Mouse (Mus musculus) CD4-positive, CD25-positive, alpha-beta regulatory T cell, adult 2 months (primary cell): ENCODE measurements at regions not wholly inside any gene's neighbourhood (a gene's known extent, or its start where the extent isn't known, plus 50 kb on each side); places are given as distances from the start of the nearest gene placed in this dataset.

Source experiments
- DNase-seq: peaks from one replicate; pipeline ENCODE4 v3.0.0-alpha.2; 2012; ENCODE audit warnings: low read depth, low spot score

GRCm38 (mm10) chr15:36945309-36945708 is 62.3 kb downstream of the Zfp706 start:
- DNase-seq: no peak

GRCm38 (mm10) chr15:36944556-36945171 is 62.9 kb downstream of the Zfp706 start:
- DNase-seq: no peak

DNA sequence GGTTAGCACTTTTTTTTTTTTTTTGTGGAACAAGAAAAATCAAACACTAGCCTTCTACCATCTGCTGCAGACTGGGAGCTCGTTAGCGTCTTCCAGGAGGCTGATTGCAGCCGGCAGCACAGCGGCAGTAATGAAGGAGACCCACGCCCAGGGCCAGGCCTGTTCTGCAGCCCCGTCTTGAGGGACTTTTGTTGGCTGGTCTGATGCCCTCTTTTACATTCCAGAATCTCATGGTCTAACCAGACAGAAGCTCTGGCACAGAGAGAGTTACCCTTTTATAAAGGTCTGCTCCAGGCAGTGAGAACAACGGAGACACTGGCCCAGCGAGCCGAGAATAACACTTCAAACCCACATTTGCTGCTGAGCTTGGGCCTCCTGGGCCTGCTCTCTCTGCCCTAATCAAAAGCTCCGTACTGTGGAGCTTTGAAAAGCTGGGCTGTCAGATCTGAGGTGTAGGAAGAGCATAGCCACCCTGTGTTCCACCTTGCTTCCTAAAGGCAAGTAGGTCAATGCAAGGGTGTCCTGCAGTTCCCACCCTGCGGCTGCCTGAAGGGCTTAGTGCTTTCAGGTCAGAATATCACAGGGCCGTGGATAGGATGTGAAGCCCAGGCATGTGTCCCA is 64.0 kb downstream of the Zfp706 start:
- DNase-seq: no peak

DNA sequence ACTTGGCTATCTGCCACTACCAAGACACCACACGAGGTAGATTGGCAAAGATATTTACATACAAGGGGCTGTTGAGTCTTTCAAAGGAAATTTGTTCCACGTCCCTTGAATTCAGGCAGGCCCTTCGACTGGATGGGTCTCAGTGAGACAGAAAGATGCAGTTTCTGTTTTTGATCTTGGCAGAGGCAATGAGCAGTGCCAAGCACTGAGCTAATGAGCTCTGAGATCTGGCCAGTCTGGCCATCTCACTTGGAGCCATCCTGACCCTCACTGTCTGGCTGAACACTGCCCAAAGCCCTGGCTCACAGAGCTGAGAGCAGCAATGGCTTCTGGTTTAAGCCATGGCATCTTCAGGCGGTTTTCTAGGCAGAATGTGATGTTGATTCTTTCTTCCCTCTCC is 65.3 kb downstream of the Zfp706 start:
- no peak for DNase-seq

GRCm38 (mm10) chr15:36941741-36942140 is 65.8 kb downstream of the Zfp706 start:
- no peak for DNase-seq

GRCm38 (mm10) chr15:36939608-36940007 is 68.0 kb downstream of the Zfp706 start:
- DNase-seq: no peak

- no peak for DNase-seq
These were observed 68.4 kb downstream of the Zfp706 start for GRCm38 (mm10) chr15:36939153-36939552.

DNA sequence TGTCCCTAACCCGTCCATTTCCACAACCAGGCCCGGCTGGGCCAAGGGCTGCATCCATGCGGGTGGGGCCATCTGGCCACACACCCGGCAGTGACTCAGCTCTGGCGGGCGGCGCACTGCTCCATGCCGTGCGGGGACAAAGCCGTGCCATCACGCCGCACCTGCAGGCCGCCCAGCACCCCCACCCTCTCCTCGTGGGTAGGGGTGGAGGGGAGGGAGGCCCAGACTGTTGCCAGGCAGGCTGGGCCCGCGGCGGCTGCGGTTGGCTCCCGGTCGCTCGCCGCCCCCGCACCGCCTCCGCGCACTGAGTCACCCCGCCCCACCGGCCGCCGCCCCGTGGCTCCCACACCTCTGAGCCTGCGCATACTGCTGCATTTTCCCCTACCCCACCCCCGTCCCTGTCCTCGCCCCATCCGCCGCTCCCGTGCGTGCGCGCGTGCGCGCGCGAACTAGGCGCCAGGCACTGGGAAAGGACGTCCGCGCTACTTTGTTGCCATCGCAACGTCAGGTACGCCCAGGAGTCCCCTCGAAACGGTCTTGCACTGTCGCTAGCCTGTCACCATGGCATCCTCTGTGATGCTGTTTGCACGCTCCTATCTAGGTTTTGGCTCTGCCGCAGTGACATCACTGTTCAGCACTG is 68.9 kb downstream of the Zfp706 start:
- peak; percentile 96 for DNase-seq

DNA sequence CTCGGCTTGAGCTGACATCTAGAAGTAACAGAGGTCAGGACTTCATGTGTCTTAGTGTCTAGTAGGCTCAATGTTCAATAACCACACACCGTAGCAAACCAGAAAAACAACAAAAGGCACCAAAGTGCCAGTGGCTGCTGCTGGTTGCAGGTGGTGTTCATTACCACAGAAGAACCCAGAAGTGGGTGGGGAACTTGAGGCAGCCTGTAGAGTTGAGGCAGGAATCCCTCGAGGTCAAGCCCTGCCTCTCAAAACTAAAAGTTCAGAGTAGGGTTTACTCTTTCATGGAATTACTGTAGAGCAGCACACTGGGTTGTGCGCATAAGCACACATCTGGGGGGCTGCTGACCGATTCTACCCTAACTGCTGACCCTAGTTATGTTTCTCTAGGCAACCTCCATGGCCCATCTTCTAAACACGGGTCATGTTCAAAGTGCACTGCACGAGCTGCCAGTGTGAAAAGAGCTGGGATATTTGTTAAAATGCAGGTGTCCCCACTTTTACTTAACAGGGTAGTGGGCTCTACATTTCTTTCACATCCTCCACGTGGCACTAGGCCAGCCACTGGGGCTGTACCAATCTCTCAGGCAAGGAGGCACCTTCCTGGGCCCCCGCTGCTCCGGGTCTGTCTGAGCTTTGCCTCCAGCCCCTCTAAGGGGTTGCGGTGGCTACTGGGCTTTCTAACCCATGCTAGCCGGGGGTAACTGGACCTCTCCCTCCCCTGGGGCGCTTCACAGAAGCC is 69.6 kb downstream of the Zfp706 start:
- peak; percentile 56 for DNase-seq

DNA sequence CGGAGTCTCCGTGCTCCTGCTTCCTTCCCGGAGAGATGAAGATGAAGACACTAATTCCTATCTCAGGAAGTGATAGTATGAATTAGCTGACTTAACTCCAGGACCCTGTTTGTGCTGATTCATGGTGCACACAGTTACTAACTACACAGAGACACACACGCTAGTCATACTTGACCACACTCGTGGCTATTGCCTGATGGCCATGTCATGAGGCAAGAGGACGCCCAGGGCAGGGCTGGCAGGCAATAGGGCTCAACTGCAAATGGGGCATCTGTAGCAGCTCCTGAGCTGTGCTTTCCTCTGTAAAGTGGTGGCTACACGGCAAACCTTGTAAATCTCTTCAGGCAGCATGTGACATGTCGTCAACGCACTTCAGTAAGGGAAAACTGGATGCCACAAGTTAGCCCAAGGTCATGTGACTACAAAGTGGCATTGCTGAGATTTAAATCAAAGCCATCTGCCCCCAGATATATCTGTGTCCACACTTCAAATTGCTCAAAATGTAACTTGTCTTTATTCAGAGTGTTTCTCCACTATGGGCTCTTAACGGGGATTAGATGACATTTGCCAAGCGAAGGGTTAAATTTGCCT is 70.4 kb downstream of the Zfp706 start:
- no peak for DNase-seq

DNA sequence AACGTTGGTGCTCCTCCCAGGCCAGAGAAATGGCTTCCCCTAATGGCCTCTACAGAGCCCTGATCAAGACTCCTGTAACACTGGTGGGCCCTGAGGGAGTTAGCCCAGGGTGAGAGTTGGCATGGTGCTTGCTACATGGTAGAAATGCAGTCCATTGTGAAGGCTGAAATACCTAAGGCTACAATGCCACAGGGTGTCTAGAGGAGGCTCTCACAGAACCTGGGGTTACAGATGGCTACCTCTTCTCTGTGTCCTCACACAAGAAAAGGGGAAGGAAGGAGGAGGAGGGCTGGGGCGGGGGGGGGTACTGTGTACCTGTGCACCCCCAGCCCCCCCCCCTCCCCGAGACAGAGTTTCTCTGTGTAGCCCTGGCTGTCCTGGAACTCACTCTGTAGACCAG is 72.8 kb downstream of the Zfp706 start:
- DNase-seq: no peak

GRCm38 (mm10) chr15:36933581-36933991 is 74.0 kb downstream of the Zfp706 start:
- DNase-seq: no peak

- peak; percentile 52 for DNase-seq
These were observed 76.1 kb downstream of the Zfp706 start for GRCm38 (mm10) chr15:36931460-36931859.

DNA sequence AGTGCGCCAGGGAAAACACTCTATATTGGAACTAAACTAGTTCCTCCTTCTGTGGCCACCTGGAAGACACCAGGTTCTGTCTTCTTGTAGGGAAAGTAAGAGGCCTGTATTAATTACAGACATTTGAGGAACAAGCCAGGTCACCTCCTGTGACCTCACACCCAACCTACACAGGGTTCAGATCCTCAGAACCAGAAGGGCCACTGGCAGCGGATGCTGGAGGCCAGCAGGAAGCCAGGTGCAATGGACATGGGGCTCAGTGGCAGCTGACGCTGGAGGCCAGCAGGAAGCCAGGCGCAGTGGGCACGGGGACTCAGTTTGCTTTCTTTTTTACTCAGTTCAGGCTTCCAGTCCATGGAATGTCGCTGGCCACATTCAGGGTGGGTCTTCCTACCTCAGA is 77.1 kb downstream of the Zfp706 start:
- no peak for DNase-seq

GRCm38 (mm10) chr15:36929786-36930185 is 77.8 kb downstream of the Zfp706 start:
- no peak for DNase-seq

GRCm38 (mm10) chr15:36929088-36929487 is 78.5 kb downstream of the Zfp706 start:
- no peak for DNase-seq

DNA sequence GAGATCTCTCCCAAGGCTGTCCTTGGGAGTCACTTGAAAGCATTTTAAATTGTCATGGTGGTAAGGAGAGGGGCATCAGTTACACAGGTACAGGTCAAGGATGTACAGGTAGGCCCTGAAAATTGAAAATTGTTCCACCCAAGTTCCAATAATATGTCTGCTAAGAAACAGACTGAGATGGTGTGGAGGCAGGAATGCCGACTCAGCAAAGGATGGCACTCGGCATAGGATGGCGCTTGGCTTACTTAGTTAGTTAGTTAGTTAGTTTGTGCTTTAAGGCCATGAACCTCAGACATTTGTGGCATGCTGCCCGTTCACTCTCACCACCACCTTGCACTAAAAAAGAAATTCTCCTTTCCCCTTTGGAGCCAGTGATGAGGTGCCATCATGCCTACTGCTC is 78.9 kb downstream of the Zfp706 start:
- DNase-seq: no peak

- DNase-seq: no peak
These were observed 80.1 kb downstream of the Zfp706 start for GRCm38 (mm10) chr15:36927436-36927835.

DNA sequence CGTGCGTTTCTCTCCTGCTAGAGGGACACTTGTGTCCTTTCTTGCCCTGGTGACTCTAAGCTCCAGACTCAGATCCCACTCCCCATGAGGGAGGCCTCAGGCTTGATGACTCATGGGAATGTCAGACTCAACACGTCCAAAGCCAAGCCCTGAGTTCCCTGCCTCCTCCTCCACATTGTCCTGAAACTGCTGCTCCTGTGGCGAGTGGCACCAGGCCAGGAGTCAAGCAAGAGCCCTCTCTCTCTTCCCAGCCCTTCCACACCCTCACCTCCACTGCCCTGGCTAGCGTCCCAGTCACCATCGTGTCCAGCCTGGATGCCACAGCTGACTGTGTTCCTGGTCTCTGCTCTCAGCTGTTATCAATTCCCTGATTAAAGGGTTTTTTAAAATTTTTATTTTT is 83.4 kb downstream of the Zfp706 start:
- DNase-seq: no peak

GRCm38 (mm10) chr15:36921384-36921783 is 86.2 kb downstream of the Zfp706 start:
- DNase-seq: no peak

- DNase-seq: no peak
These were observed 86.7 kb downstream of the Zfp706 start for GRCm38 (mm10) chr15:36920886-36921285.

- no peak for DNase-seq
These were observed 87.9 kb downstream of the Zfp706 start for GRCm38 (mm10) chr15:36919704-36920103.
